Mouse (Mus musculus) lung, adult 2 months (tissue): ENCODE data around the gene Fads2.

ENCODE experiments used
- CTCF ChIP-seq: fragments of 200-500 bp; IDR thresholded peaks from 2 replicates; pipeline ENCODE4 v1.5.1; 2011; ENCODE audit warnings: mild to moderate bottlenecking, low read length, control low read depth; ENCODE audit not compliant: insufficient read depth
- POLR2A ChIP-seq: fragments of 200-500 bp; IDR thresholded peaks from 2 replicates; pipeline ENCODE4 v1.6.1; 2011; ENCODE audit warnings: low read depth, mild to moderate bottlenecking, control low read depth, low read length, borderline replicate concordance; ENCODE audit errors: extremely low read depth

DNA sequence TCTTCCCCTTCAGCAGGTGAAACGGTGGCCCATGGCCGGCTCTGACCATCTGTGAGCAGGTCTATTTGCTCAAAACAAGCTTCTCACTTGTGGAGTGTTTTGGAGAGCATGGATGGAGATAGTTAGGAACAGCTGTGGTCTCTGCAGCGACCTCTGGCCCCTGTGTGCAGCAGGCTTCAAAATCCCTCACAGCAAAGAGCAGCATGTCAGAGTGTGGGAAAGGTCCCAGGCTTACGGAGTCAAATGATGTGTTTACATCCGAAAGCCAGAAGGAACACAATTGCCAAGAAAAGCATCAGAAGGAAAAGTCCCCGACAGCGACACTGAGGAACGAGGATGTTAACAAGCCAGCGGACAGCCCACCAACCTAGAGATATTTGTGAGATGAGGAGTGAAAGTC is 16.1 kb downstream of the Fads2 start:
- TF ChIP-seq POLR2A (no peak), CTCF (no peak)
